Mouse (Mus musculus) cerebellum, adult 2 months (tissue): ENCODE data around the gene Olfr750.

Source experiments
- CTCF ChIP-seq: fragments of 200-500 bp; IDR thresholded peaks from 2 replicates; pipeline ENCODE4 v1.5.1; 2011; ENCODE audit warnings: low read depth, mild to moderate bottlenecking, control low read depth, low read length, moderate library complexity, borderline replicate concordance; ENCODE audit not compliant: insufficient read depth
- POLR2A ChIP-seq: fragments of 200-500 bp; IDR thresholded peaks from 2 replicates; pipeline ENCODE4 v1.6.1; 2011; ENCODE audit warnings: low read length, control low read depth, borderline replicate concordance; ENCODE audit not compliant: insufficient read depth

- TF ChIP-seq POLR2A (no peak), CTCF (no peak)
Observed at GRCm38 (mm10) chr14:51094096-51094875, 20.1 kb upstream of the Olfr750 start.
